Mouse (Mus musculus): ENCODE measurements around the gene Lipe. TPM values are rescaled to one million over a fixed set of nuclear protein-coding genes. Genes with fewer than 3 reads are reported as not detected.

Lipe gene
- polyA plus RNA-seq, 1 experiment from 2014 or later = 11.4 TPM

Other genes starting within 250 kb of the Lipe start
- 28.0 and 29.4 TPM in 2 replicates for gene Pou2f2, start 219.0 kb downstream of the Lipe start, polyA plus RNA-seq (2015; fragmentation: Nextera tagmentation; extraction: Ambion mirVana)
- 16.6 and 17.7 TPM in 2 replicates for gene Dedd2, start 178.1 kb downstream of the Lipe start, polyA plus RNA-seq (2015; fragmentation: Nextera tagmentation; extraction: Ambion mirVana)
- gene Zfp526, start 177.3 kb downstream of the Lipe start, polyA plus RNA-seq (2015; fragmentation: Nextera tagmentation; extraction: Ambion mirVana) = 2.0 and 2.1 TPM in 2 replicates
- 16.5 and 16.8 TPM in 2 replicates for gene Gsk3a, start 160.9 kb downstream of the Lipe start, polyA plus RNA-seq (2015; fragmentation: Nextera tagmentation; extraction: Ambion mirVana)
- gene Erf, start 147.9 kb downstream of the Lipe start, polyA plus RNA-seq (2015; fragmentation: Nextera tagmentation; extraction: Ambion mirVana) = 4.9 and 8.0 TPM in 2 replicates
- gene Cic, start 131.0 kb downstream of the Lipe start, polyA plus RNA-seq (2015; fragmentation: Nextera tagmentation; extraction: Ambion mirVana) = 40.2 and 43.4 TPM in 2 replicates
- 525 and 535 TPM in 2 replicates for gene Pafah1b3, start 100.7 kb downstream of the Lipe start, polyA plus RNA-seq (2015; fragmentation: Nextera tagmentation; extraction: Ambion mirVana)
- 2.1 and 2.9 TPM in 2 replicates for gene Prr19, start 97.3 kb downstream of the Lipe start, polyA plus RNA-seq (2015; fragmentation: Nextera tagmentation; extraction: Ambion mirVana)
- gene Tmem145, start 92.6 kb downstream of the Lipe start, polyA plus RNA-seq (2015; fragmentation: Nextera tagmentation; extraction: Ambion mirVana) = 51.7 and 52.2 TPM in 2 replicates
- gene Megf8, start 81.5 kb downstream of the Lipe start, polyA plus RNA-seq (2015; fragmentation: Nextera tagmentation; extraction: Ambion mirVana) = 18.3 TPM in 2 replicates
- not detected in 2 replicates for gene Cnfn, start 29.0 kb downstream of the Lipe start, polyA plus RNA-seq (2015; fragmentation: Nextera tagmentation; extraction: Ambion mirVana)
- gene Cxcl17, start 14.2 kb upstream of the Lipe start, polyA plus RNA-seq (2015; fragmentation: Nextera tagmentation; extraction: Ambion mirVana) = 0.41 and 0.63 TPM in 2 replicates
- 1.5 and 2.2 TPM in 2 replicates for gene Ceacam1, start 78.9 kb upstream of the Lipe start, polyA plus RNA-seq (2015; fragmentation: Nextera tagmentation; extraction: Ambion mirVana)
- 0.14 TPM in 1 of 2 replicates, not detected in the other for gene Ceacam2, start 141.1 kb upstream of the Lipe start, polyA plus RNA-seq (2015; fragmentation: Nextera tagmentation; extraction: Ambion mirVana)
- gene Erich4, start 217.2 kb upstream of the Lipe start, polyA plus RNA-seq (2015; fragmentation: Nextera tagmentation; extraction: Ambion mirVana) = not detected in 2 replicates
- 35.3 and 42.2 TPM in 2 replicates for gene Dmac2, start 220.7 kb upstream of the Lipe start, polyA plus RNA-seq (2015; fragmentation: Nextera tagmentation; extraction: Ambion mirVana)
- gene B3gnt8, start 227.9 kb upstream of the Lipe start, polyA plus RNA-seq (2015; fragmentation: Nextera tagmentation; extraction: Ambion mirVana) = 2.9 and 6.3 TPM in 2 replicates